Comparison of ENCODE assay signal across 8 mouse cellular contexts in the genomic region with DNA sequence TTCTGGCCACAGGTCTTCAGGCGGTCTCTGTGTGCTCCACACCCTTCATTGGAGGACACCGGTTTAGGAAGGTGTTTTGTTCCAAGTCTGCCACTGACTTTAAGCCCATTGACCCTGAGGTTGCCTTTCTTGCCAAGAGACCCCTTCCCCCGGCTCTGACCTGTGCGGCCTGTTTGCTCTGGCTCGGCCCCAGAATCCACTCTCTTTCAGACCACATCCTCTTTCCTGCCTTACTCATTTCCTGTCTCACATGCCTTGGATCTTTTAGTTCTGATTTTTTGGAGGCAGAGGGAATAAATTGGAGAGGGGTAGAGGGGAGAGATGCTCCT. TPM values are rescaled to one million over a fixed set of nuclear protein-coding genes. Genes with fewer than 3 reads are reported as not detected.
DNase-seq lines count a peak whose midpoint lies in the region; ATAC-seq lines count a peak whose summit lies in the region.

No protein-coding gene starts in this region.

- no peaks in the 10 kb centered on the region for H3K36me3 ChIP-seq in heart, embryonic 16.5 days (ENCODE audit: control insufficient read depth, insufficient read depth)
- peaks cover 2% of the 10 kb centered on the region; the same call in 1 of the 2 replicates for H3K36me3 ChIP-seq in limb, embryonic 11.5 days (ENCODE audit: control insufficient read depth, insufficient read depth, low read length)
- peaks cover 8% of the 10 kb centered on the region for H3K36me3 ChIP-seq in midbrain, embryonic 13.5 days

- peak overlapping the region; percentile 91 for H3K4me2 ChIP-seq in heart, embryonic 16.5 days (ENCODE audit: low read depth, low read length)
- peak overlapping the region; percentile 93 for H3K4me2 ChIP-seq in limb, embryonic 11.5 days (ENCODE audit: low read depth, severe bottlenecking)
- H3K4me2 ChIP-seq in midbrain, embryonic 13.5 days (replicated peaks) = peak overlapping the region; percentile 71

- peak overlapping the region; percentile 71 for H3K4me3 ChIP-seq in heart, embryonic 16.5 days (ENCODE audit: low read length)
- peak overlapping the region; percentile 93 for H3K4me3 ChIP-seq in limb, embryonic 11.5 days (ENCODE audit: low read depth, low read length)
- peak overlapping the region; percentile 80 for H3K4me3 ChIP-seq in midbrain, embryonic 13.5 days (replicated peaks)

- no peaks in the 10 kb centered on the region for H3K9me3 ChIP-seq in heart, embryonic 16.5 days (replicated peaks; ENCODE audit: control insufficient read depth, low read length)
- H3K9me3 ChIP-seq in limb, embryonic 11.5 days (ENCODE audit: control insufficient read depth, low read length) = no peaks in the 10 kb centered on the region
- H3K9me3 ChIP-seq in midbrain, embryonic 13.5 days = no peaks in the 10 kb centered on the region

- H3K27ac ChIP-seq in heart, embryonic 16.5 days (ENCODE audit: low read length) = peak overlapping the region; percentile 92
- H3K27ac ChIP-seq in limb, embryonic 11.5 days (replicated peaks; ENCODE audit: low read depth, low read length) = 0 out of 2 replicates have a peak overlapping the region, but pooled peaks have one; percentile 2
- peak overlapping the region; percentile 98 for H3K27ac ChIP-seq in midbrain, embryonic 13.5 days

- H3K27me3 ChIP-seq in heart, embryonic 16.5 days (ENCODE audit: control insufficient read depth, insufficient read depth, low read length) = no peaks in the 10 kb centered on the region
- peaks cover 5% of the 10 kb centered on the region; the same call in 1 of the 2 replicates for H3K27me3 ChIP-seq in limb, embryonic 11.5 days (ENCODE audit: control insufficient read depth, insufficient read depth, low read length)
- H3K27me3 ChIP-seq in midbrain, embryonic 13.5 days = no peaks in the 10 kb centered on the region

- H3K4me1 ChIP-seq in heart, embryonic 16.5 days (ENCODE audit: control insufficient read depth, insufficient read depth, low read length) = peaks cover 54% of the 10 kb centered on the region
- H3K4me1 ChIP-seq in limb, embryonic 11.5 days (ENCODE audit: control insufficient read depth, insufficient read depth, low read length) = peaks cover 36% of the 10 kb centered on the region
- peaks cover 79% of the 10 kb centered on the region for H3K4me1 ChIP-seq in midbrain, embryonic 13.5 days (replicated peaks)

- no peak for ATAC-seq in heart, embryonic 16.5 days (replicated peaks; ENCODE audit: extremely low read depth, insufficient read depth, low FRiP score)
- no peak for ATAC-seq in limb, embryonic 11.5 days (ENCODE audit: insufficient number of reproducible peaks, low FRiP score, low TSS enrichment, low read depth)
- ATAC-seq in midbrain, embryonic 13.5 days = no peak

- DNase-seq in 3T3-L1 (ENCODE audit: low read depth, low spot score) = peak; percentile 76
- peak; percentile 59 for DNase-seq in NIH3T3 (ENCODE audit: low read depth)
- DNase-seq in limb, embryonic 11.5 days (ENCODE audit: low spot score) = no peak
- DNase-seq in spleen, postnatal 10 days (ENCODE audit: low spot score in 2 of 2) = no peak
- DNase-seq in urinary bladder, postnatal 4 days (ENCODE audit: low spot score in 2 of 2) = no peak
- DNase-seq in T-cell, adult 2 months (ENCODE audit: low spot score) = no peak

- 23% methylated on average over 5 of the region's 5 CpGs for WGBS in heart, embryonic 16.5 days
- 40% methylated on average over 5 of the region's 5 CpGs for WGBS in limb, embryonic 11.5 days
- 11% methylated on average over 5 of the region's 5 CpGs for WGBS in midbrain, embryonic 13.5 days

- peak overlapping the region; percentile 98 for H3K9ac ChIP-seq in heart, embryonic 16.5 days (ENCODE audit: low read length)
- peak overlapping the region; percentile 22; the same call in 1 of the 2 replicates for H3K9ac ChIP-seq in limb, embryonic 11.5 days (ENCODE audit: low read length)
- peak overlapping the region; percentile 99 for H3K9ac ChIP-seq in midbrain, embryonic 13.5 days (replicated peaks)

RNA-seq across cellular contexts. Expression of gene A3galt2, which starts 25.5 kb away (rescaled TPM):
- polyA plus RNA-seq in heart, embryonic 16.5 days (2015; fragmentation: Nextera tagmentation; extraction: Ambion mirVana) = 0.04 and 0.11 TPM in 2 replicates
- polyA plus RNA-seq in limb, embryonic 11.5 days (2014; fragmentation: Nextera tagmentation; extraction: Ambion mirVana) = 0.06 and 0.28 TPM in 2 replicates
- 0.23 and 0.58 TPM in 2 replicates for polyA plus RNA-seq in midbrain, embryonic 13.5 days (2015; fragmentation: Nextera tagmentation; extraction: Ambion mirVana)

Comparison
In these comparisons a context has a peak if more than half of its experiments do, and no peak if none do; other contexts are left out.
1. DNase-seq: peak in 3T3-L1 (single experiment) and NIH3T3 (single experiment); none in limb, embryonic 11.5 days (single experiment), spleen, postnatal 10 days (0 of 2), urinary bladder, postnatal 4 days (0 of 2) and T-cell, adult 2 months (single experiment).
2. H3K27ac ChIP-seq: peak in every context shown above with its lines; median percentile 98 in midbrain, embryonic 13.5 days; 92 in heart, embryonic 16.5 days; 2 in limb, embryonic 11.5 days.
3. H3K9ac ChIP-seq: peak in every context shown above with its lines; median percentile 99 in midbrain, embryonic 13.5 days; 98 in heart, embryonic 16.5 days; 22 in limb, embryonic 11.5 days.
4. Peak in every context shown above with its lines, with median percentiles within 50 percentile points of each other: H3K4me2 ChIP-seq and H3K4me3 ChIP-seq.